Mouse (Mus musculus): ENCODE results near the gene Dcaf12.

Dcaf12 gene

DNA sequence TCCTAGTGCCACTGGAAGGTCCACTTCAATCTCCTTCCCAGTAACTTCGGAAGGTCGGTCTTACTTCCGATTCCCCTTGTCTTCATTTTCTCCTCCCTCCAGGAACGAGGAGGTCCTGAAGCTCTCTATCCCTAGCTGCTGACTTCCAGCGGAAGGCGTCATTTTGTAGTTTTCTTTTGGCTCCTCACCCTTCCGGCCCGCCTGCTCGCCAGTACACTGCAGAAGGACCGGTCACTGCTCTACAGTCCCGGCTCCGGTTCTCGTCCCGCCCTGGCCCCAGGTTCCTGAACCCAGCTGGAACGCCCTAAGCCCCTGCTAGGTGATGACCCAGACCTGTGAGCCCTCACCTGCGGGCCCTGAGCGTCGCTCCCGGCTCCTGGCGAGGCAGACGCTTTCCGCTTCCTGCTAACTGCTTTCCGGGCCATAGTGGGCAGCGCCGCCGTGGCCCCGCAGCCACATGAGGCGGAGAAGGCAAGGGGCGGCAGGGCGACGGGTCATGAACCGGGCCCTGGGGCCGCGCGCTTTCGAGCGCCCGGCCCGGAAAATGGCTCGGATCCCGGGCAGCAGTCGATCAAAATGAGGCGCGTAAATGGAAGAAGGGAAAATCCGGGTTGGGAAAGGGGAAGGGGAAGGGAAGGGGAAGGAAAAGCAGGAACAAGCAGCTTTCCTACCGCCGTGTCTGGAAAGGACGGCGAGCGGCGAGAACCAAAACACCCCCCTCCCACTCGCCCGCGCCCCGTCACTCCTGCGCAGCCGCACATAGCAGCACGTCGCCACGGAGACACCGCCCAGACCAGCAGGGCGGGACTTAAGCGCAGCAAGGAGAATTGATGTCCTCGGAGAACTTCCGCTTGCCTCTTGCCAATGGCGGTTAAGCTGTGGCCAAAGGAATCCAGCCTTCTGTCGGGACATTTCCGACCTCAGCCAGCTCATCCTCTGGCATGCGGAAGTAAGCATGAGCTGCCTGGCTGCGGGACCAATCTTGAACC is at the start of gene Dcaf12:
Gene Dcaf12 (minus strand): TSS at position 749 of the 989 bp plus-strand sequence.
- DNase-seq: peak; percentile 97

DNA sequence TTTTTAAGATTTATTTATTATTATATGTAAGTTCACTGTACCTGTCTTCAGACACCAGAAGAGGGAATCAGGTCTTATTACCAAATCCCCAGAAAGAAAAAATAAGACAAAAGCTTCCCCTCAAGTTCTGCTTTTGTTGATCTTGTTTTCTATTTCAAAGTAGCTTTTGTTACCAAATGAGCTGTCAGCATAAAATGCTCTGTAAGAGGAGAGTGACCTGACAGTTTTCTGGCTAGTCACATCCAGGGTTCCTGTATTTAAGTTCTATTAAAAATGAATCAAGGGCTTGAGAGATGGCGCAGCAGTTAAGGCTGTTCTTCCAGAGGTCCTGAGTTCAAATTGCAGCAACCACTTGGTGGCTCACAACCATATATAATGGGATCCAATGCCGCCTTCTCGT is 46.4 kb upstream of the Dcaf12 start:
- no peak for DNase-seq

DNA sequence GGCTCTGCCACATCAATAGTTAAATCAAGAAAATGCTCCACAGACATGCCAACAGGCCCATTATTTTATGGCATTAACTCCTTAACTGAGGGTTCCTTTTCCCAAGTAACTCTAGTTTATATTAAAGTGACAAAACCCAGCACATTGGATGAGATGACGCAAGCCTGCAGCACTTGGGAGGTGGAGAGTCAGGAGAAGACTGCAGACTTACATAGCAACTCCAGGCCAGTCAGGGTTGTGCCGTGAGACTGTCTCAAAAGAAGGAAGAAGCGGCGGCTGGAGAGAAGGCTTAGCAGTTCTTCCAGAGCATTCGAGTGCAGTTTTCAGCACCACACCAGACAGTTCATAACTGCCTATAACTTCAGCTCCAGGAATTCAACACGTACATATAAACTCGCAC is 44.7 kb upstream of the Dcaf12 start:
- no peak for DNase-seq

DNA sequence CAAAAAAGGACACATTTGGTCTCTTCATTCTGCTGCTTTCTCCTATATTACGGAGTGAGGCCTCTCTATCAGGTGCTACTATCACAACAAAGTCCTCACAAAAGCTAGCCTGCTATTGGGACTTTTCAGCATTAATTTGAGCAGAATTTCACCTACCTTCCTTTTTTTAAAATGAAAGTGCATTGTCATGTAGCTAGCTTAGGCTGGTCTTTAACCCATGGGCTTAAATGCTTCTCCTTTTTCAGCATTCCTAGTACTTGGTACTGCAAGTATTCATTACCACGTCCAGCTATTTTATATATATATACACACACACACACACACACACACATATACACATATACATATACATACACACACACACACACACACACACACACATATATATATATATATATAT is 44.0 kb upstream of the Dcaf12 start:
- DNase-seq: no peak

DNA sequence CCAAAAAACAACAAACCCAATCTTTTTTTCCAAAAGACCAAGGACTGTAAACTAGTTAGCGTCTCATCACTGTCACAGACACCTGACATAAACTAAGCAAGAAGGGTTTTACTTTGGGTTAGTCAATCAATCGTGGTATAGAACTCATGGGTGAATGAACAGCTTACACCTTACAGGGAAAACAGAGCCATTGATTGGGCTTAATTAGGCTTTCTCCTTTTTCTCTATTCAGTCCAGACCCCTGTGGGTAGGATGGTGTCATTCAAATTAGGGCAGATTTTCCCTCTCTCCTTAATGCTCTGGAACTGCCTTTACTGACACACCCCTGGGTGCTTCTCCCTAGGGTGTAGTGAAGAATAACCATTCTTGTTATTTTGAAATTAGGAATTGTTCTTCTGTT is 42.5 kb upstream of the Dcaf12 start:
- no peak for DNase-seq

DNA sequence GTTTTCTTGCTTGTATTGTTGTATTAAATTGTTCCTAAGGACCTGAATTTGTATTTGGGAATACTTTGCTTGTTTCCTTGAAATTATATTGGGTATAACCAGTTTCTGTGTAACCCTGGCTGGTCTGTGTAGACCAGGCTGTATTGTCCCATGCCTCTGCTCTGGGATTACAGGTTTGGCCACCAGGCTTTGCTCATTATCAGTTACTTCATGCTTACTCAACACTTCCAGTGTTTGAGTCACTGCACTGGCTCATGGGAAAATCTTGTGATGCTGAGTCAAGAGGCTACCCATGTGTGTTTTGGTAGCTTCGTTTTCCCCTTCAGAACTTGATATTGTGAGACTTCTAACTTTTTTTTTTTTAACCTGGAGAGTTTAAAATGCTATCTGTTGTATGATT is 38.6 kb upstream of the Dcaf12 start:
- no peak for DNase-seq

DNA sequence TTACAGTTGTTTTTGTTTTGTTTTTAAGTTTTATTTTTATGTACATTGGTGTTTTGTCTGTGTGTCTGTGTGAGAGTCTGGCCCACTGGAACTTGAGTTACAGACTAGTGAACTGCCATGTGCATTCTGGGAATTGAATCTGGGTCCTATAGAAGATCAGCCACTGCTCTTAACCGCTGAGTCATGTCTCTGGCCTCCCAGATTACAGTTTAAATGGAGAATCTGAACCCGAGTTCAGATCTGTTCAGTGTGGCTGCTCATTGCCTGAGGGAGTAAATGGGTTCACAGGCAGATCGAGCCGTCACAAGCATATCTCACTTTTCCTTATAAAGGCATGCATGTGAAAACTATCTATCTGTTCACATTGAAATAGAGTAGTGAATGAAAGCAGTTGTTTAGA is 38.1 kb upstream of the Dcaf12 start:
- no peak for DNase-seq

DNA sequence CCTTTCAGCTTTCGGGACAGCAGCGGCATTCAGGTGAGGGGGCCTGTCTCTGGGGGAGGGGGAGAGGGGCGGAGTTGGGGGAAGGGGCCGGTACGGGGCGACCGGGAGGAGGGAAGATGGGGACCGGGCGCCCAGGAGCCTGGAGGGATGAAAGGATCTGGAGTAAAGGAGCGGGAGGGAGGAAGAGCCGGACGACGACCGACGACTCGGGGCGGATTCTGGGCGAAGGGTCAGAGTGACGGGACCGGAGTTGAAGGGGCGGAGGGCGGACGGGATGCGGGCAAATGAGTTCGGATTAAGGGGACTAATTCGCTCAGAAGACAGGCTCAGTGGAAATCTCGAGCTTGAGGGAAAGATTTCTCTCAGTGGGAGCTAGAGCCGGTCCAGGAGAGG is 34.5 kb upstream of the Dcaf12 start:
- no peak for DNase-seq

DNA sequence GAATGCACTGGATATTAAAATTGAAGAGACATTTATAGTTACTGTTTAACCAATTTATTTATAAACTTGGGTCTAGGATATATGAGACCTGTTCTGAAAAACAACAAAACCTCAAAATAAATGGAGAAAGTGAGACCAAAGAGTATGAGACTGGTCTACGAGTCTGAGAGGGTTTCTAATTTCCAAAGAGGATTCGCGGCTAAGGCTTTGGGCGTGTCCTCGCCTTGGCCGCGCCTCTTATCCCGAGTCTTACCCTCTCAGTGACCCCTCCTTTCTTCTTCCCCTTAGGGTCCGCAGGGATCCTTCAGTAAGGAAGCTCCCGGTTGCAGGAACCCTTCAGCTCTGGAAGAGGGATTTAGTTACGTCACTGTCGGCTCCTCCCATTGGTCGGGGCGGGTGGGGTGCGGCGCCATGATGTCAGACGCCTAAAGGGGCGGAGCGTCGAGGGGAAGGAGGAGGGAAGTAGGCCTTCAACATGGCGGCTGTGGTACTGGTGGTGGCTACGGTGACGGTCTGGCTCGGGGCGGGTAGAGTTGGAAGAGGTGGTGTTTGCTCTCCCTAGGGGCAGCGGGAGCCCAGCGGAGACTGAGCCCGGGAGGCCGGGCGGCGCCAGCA is 34.0 kb upstream of the Dcaf12 start, which contains the start of gene Ubap1:
Gene Ubap1 (plus strand): TSS at position 413 of the 615 bp plus-strand sequence.
- DNase-seq: peak; percentile 95

DNA sequence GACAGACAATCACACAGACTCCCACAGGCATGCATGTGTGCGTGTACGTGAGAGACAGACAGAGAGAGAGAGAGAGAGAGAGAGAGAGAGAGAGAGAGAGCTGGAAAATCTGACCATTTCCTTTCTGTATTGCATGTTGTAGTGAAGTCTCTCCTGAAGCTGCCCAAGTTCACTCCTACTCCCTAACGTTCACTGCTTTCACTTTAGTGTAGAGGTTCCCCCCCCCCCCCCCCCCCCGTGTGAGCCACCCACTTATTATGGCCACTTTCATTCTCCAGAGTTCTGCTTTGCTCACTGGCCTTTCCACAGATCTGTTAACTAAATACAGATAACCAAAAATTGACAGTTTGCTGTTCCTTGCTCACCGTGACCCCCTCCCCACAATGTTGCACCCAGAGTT is 33.1 kb upstream of the Dcaf12 start:
- DNase-seq: peak; percentile 15

DNA sequence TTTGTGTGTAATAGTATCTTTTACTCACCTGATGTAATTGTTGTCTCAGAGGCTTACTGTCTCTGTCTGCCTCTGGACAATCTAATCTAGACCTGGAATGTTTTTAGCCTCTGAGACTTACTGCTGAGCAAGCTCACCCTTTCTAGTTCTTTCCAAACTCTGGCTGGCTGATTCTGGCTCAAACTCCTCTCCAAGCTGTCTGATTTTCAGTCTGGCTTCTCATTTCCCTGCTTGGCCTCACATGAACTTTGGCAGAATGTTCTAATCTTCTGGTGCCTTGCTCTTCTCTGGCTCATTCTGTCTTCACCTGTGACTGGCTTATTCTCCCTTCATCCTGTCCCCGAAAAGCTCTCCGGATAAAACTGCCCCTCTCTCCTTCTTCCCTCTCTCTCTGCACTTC is 31.3 kb upstream of the Dcaf12 start:
- no peak for DNase-seq

DNA sequence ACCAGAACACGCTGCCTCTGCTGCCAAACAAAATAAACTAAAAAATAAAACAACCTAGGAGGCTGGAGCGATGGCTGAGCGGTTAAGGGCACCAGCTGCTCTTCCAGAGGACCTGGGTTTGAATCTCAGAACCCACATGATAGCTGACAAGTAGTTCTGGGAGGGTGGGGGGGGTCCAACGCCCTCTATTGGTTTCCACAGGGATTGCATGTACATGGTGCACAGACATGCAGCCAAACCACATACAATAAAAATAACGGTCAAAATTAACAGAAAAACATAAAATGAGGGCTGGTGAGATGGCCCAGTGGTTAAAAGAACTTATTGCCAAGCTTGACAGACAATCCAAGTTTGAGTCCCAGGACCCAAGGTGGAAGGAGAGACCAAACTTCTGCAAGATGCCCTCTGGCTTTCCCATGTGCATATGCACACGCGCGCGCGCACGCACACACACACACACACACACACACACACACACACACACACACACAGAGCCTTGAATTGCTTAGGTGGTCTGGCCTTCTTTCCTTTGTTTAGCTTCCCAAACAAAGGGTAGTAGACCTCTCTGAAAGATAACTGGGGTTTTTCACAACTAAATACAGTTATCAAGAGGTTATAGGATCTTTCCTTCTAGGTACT is 26.3 kb upstream of the Dcaf12 start:
- no peak for DNase-seq

DNA sequence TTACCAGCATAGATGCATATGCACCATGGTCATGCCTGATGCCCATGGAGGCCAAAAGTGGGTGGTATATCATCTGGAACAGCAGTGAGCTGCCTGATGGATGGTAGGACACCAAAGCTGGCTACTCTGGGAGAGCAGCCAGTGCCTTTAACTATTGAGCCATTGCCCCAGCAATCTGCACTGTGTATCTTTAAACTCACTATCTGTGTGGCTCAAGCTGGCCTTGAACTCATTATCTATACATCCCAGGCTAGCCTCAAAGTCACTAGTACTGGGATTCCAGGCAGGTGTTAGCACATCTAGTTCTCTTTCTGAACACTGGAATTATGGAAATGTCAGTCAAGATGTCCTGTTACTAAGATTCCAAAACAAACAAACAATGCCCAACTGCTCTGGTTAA is 21.9 kb upstream of the Dcaf12 start:
- no peak for DNase-seq

DNA sequence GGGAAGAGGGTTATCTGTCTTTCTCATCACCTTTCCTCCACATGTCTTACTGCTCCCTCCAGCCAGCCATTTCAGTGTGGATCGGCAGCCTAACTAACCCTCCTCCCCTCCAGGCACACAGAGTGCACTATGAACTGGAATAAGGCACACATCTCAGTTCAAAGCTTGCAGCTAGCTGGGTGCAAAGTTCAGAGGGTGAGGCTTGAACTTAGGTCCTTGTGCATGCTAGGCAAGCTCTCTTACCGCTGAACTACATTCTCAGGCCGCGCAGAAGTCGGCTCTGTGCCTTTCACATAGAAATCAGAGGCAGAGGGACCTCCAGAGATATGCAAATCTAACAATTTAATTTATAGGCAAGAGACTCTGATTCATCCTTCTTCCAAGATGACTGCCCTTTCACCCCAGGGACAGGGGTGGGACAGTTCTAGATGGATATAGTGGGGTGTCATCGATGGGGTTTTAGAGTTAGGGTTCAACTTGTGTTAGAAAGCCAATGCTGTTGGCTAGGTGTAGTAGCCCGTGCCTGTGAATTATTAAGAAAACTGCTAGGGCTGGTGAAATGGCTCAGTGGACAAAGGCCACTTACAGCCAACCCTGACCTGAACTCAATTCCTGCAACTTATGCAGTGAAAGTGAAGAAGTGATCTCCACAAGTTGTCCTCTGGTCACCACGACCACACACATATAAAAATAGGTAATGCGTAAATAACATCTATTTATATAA is 17.2 kb upstream of the Dcaf12 start:
- no peak for DNase-seq

DNA sequence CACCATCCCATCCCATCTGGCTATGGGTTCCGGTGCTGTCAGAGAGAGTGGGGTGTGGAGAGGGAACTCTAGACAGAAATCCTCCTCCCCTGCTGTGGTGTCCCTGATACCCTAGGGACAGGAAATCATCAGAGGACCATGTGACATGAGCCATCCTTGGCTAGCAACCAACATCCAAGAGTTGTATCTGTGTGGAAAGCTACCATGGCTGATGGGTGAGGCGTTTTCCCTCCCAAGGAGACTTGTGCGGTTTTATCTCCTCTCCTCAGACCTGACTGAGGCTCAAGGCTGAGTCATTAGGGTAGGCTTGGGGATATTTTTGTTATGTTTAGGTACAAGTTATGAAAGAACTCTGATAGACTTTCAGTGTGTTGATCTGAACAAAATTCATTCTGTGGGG is 16.4 kb upstream of the Dcaf12 start:
- no peak for DNase-seq

DNA sequence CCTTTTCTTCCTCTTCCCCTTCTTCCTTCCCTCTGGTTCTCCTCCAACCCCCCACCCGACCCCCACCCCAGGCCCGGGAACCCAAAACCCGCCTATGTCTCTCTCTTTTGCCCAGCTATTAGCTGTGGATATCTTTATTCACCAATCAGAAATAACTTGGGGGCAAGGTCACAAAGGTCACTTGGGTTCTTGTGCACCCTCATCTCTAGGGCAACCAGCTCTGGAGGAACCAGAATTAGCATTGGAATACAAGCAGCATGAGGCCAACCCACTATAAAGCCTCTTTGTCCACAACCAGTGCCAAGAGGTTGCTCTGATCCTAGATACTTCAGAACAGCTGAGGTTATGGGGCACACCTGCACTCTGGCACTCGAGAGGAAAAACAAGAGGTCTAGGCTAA is 14.8 kb upstream of the Dcaf12 start:
- DNase-seq: no peak

DNA sequence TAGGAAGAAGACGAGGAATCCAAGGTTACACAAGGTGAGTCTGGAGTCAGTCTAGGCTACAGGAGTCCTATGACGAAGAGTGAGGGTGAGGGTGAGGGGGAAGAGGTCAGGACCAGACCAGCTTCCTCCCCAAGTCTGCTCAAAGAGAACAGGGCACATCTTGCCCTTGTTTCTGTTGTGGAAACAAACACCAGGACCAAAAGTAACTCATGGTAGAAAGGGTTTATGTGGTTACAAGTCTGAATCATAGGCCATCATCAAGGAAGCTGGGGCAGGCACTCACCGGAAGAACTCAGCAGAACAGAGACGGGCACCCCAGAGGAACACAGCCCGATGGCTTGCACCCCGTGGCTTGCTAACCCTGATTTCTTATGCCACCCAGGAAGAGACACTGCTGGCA is 12.2 kb upstream of the Dcaf12 start:
- DNase-seq: no peak

DNA sequence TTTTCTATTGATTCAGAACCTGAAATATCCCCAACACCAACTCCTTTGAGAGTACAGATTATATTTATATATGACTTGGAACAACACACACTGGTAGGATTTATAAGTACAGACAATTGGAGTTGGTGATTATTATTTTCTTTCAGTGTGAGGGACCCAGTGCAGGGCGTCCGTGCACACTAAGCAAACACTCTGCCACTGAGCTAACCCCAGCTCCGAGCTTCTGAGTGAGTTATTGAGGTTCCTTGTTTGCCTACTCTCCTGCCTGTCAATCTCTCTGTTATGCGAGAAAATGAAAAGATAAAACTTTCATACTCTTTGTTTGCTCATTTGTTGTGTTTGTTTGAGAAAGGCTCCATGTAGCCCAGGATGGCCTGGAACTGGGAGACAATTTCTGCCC is 6.3 kb upstream of the Dcaf12 start:
- DNase-seq: no peak

DNA sequence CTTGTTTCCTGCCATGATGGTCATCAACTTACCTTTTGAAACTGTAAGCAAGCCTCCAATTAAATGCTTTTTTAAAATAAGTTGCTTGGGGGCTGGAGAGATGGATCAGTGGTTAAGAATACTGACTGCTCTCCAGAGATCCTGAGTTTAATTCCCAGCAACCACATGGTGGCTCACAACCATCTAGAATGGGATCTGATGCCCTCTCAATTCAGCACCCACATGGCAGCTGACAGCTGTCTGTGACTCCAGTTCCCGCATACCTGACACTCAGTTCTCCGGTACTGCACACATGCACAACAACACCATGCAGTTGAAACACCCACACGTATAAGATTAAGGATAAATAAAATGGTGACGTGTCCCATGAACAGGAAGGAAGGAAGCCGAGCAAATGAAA is 3.6 kb upstream of the Dcaf12 start:
- DNase-seq: no peak

DNA sequence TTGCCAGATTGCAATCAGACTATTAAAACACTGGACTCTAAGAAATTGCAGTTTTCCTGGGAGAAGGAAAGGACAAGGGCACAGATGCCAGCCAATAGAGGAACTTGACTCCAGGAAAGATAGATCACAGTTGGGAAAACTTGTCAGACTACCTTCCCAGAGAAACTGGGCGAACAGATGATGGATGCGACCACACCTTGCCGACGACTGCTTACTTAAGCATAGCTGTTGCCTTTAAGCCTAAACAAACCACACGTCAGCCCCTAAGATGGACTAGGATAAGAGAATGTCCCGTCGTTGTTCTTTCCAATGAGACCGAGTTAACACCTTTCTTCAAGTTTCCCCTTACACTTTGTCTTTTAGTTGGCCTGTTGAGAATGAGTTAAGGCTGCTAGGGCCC is 484 bp upstream of the Dcaf12 start:
- DNase-seq: no peak

DNA sequence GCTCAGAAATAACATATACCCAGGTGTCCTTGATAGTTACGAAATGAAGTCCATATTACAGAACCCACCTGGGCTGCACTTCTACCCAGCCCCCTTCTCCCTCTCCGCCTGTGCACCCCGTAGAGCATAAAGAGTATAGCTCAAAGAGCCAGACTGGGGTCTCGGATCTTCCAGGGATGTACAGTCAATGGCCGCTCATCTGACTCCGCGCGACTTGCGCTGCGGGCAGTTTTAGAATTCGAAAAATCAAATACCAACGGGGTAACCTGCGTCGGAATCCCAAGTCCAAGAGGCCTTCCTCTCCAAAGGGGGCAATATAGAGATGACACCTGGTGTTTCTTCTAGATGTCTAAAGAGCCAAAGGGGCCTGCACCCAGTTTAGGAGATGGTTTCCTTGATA is 967 bp downstream of the Dcaf12 start:
- DNase-seq: no peak

DNA sequence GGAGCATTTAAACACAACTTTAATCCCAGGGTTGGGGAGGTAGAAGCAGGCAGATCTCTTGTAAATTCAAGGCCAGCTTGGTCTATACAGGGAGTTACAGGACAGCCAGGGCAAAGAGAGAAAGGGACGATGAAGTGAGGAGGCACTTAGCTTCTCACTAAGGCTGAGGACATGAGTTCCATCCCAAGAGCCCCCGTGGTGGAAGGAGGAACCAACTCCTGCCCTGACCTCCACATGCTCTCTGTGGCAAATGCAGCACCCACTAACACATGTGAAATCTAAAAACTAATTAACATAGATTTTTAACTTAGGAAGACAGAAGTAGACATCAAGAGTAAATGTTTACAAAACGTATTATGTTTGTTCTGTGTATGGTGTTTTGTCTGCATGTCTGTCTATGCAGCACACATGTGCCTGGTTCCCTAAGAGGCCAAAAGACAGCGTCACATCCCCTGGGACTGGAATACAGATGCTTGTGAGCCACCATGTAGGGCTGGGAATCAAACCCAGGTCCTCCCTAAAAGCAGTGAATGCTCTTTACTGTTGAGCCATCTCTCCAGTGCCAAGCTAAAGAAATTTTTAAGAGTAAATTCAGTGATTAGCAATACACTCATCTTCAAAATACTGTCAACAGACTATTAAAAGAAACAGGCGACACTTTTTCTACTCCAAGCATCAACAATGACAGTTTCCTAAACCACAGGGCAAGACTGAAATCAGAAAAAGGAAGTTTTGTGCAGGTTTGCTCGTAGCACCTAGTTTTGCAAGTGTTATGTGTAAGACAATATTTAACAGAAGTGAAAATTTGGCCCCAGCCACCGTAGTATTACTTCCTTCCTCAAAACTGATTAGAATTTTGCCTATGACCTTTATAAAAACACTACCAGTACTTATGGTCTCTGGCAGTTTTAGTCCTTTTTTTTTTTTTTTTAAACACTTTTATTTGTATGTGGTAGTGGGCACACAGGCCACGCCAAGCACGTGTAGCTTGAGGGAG is 3.8 kb downstream of the Dcaf12 start:
- DNase-seq: no peak
